Mouse (Mus musculus) lung, embryonic 15.5 days (tissue): ENCODE measurements at regions not wholly inside any gene's neighbourhood (a gene's known extent, or its start where the extent isn't known, plus 50 kb on each side); places are given as distances from the start of the nearest gene placed in this dataset.

ENCODE experiments used
- ATAC-seq: fragments of 200-750 bp; cut with Nextera tagmentation; 2 replicates; pipeline ENCODE4 v1.8.0; 2017; ENCODE audit warnings: moderate number of reproducible peaks, borderline replicate concordance; ENCODE audit not compliant: low FRiP score, low TSS enrichment; ENCODE audit errors: extremely low read depth
- H3K27ac ChIP-seq: fragments of 300-500 bp; sonication (generic); 2 replicates; pipeline ENCODE4 v1.5.1; 2015; ENCODE audit warnings: moderate library complexity, mild to moderate bottlenecking, inconsistent platforms
- H3K27me3 ChIP-seq: fragments of 300-500 bp; sonication (generic); 2 replicates; pipeline ENCODE4 v1.6.1; 2015; ENCODE audit warnings: inconsistent platforms
- H3K36me3 ChIP-seq: fragments of 300-500 bp; sonication (generic); 2 replicates; pipeline ENCODE4 v1.6.1; 2015; ENCODE audit warnings: inconsistent platforms
- H3K4me1 ChIP-seq: fragments of 300-500 bp; sonication (generic); 2 replicates; pipeline ENCODE4 v1.6.1; 2015; ENCODE audit warnings: inconsistent platforms
- H3K4me2 ChIP-seq: fragments of 300-500 bp; sonication (generic); 2 replicates; pipeline ENCODE4 v1.6.1; 2015; ENCODE audit warnings: inconsistent platforms, mild to moderate bottlenecking, moderate library complexity
- H3K4me3 ChIP-seq: fragments of 300-500 bp; sonication (generic); 2 replicates; pipeline ENCODE4 v1.5.1; 2015; ENCODE audit warnings: mild to moderate bottlenecking, inconsistent platforms
- H3K9ac ChIP-seq: fragments of 300-500 bp; sonication (generic); 2 replicates; pipeline ENCODE4 v1.6.1; 2015; ENCODE audit warnings: inconsistent platforms
- H3K9me3 ChIP-seq: fragments of 300-500 bp; sonication (generic); 2 replicates; pipeline ENCODE4 v1.6.1; 2016; ENCODE audit warnings: inconsistent platforms
- WGBS: fragments of 180-500 bp; shearing (Covaris S2); methylation state at CpG from one replicate; pipeline ENCODE4 v1.1.7; 2015; 5-methylcytosine and 5-hydroxymethylcytosine counted together

DNA sequence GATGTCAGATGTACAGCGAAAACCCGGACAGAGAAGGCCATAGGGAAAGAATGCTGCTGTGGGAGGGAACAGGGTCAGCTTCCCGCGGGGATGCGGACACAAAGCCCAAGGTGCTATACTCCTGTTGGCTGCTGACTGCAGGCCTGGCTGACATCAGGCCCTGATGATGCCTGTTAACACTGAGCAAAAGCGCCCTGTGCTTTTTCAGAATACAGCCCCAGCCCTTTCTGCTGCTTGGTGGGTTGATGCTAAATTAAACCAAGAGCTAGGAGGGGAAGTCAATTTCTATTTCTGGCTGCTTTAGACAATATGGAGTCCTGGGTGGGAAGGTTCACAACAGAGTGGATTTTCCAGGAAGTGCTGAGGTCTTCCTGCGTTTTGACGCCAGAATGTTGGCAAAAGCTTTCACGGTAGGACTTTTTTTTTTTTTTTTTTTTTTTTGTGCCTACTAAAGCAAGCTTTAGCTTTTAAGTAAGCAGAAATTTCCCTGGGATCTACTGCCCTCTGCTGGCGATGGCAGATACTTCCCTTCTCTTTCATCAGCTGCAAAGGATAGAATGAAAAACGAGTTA lies 302.2 kb upstream of the Arglu1 start:
- Histone ChIP-seq H3K9me3 (no peaks in the 10 kb centered on the region), H3K4me3 (no peak overlapping the region), H3K27me3 (no peaks in the 10 kb centered on the region), H3K27ac (peak overlapping the region; percentile 71), H3K4me1 (peaks cover 50% of the 10 kb centered on the region), H3K36me3 (no peaks in the 10 kb centered on the region), H3K4me2 (peak overlapping the region; percentile 19), H3K9ac (no peak overlapping the region)
- no peak for ATAC-seq
- 13% methylated on average over 11 of the region's 11 CpGs for WGBS

DNA sequence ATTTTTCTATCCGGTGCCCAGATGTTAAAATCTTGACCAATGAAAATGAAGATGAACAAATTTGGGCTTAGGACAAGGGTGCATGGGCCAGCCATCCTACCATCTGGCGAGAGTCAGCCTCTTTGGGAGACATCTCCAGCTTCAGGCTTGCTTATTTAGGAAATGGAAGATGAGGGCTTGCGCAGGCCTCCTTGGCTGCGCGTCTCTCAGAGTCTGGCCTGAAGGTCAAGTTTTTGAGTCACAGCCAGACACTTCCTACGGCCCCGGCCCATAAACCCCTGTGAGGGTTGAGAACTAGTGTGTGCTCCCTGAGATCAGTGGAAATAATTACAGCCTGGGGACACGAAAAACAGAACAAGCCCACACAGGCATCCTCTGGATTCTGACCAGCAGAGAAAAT lies 300.7 kb upstream of the Arglu1 start:
- Histone ChIP-seq H3K4me3 (no peak overlapping the region), H3K4me2 (no peak overlapping the region), H3K9me3 (no peaks in the 10 kb centered on the region), H3K27ac (peak overlapping the region; percentile 26; the same call in 1 of the 2 replicates), H3K36me3 (no peaks in the 10 kb centered on the region), H3K27me3 (no peaks in the 10 kb centered on the region), H3K9ac (no peak overlapping the region), H3K4me1 (peaks cover 50% of the 10 kb centered on the region)
- no peak for ATAC-seq
- WGBS, result 47% methylated on average over 8 of the region's 8 CpGs

DNA sequence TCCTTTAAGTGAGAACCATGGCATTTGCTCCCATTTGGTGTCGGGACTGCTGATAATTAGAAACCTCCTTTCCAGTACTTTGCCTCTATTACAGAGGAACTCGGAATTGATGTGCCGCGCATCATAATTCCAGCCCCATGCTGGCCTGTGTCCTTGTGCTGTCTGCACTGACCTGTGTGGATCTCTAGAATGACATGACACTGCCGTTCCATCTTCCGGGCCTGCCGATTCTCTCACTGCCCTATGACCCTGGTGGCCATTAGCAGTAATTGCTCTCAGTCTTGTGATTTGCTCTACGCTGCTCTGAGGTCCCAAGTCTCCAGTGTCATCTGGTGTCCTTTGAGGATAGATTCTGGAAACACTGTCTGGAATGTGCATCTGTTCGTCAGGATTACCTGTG lies 295.7 kb upstream of the Arglu1 start:
- H3K36me3 ChIP-seq, result no peaks in the 10 kb centered on the region
- H3K27ac ChIP-seq, result no peak overlapping the region
- ATAC-seq, result no peak
- H3K27me3 ChIP-seq, result no peaks in the 10 kb centered on the region
- no peak overlapping the region for H3K4me3 ChIP-seq
- H3K9me3 ChIP-seq, result no peaks in the 10 kb centered on the region
- 69% methylated on average over 9 of the region's 9 CpGs for WGBS
- no peak overlapping the region for H3K9ac ChIP-seq
- H3K4me2 ChIP-seq, result no peak overlapping the region
- peaks cover 32% of the 10 kb centered on the region for H3K4me1 ChIP-seq

DNA sequence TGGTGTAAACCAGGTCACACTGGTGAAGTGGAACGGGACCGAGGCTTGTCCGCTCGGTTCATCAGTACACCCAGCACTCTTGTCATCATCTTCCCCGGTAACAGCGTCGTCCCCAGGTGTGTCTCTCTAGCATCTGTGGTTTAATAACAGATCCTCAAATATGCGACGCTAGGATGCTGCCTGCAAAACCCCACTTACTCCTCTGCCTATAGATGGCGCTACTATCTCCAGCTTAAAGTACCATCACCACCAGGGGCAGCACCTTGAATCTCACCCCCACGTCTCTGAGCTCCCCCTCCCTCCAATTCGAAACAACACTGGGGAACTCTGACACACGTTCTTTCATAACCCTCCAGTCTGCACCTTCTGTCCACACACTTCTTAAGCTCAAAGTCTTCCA lies 295.1 kb upstream of the Arglu1 start:
- no peak for ATAC-seq
- WGBS, result 77% methylated on average over 13 of the region's 13 CpGs
- no peaks in the 10 kb centered on the region for H3K9me3 ChIP-seq

DNA sequence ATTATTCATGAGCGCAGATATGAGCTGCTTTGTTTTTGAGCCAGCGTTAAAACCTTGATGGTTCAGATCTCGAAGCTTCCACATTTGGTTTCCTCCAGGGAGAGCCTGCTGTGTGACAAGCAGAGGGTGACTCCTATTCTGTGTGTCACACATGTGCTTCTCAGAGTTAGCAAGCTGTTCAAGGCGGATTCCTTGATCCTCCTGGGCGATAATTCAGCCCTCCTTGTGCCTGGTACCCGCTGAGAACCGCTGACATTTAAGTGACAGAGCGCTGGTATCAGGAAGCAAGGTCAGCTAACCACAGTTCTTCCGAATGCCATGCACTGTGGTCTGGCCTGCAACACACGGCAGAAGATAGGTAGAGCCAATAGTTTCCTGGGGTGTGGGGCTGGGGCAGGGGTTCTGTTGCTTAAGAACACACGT lies 294.5 kb upstream of the Arglu1 start:
- ATAC-seq, result no peak
- no peak overlapping the region for H3K9ac ChIP-seq
- 31% methylated on average over 11 of the region's 11 CpGs for WGBS
- no peaks in the 10 kb centered on the region for H3K27me3 ChIP-seq
- no peak overlapping the region for H3K4me3 ChIP-seq
- H3K9me3 ChIP-seq, result no peaks in the 10 kb centered on the region
- H3K27ac ChIP-seq, result no peak overlapping the region
- peaks cover 24% of the 10 kb centered on the region for H3K4me1 ChIP-seq
- H3K4me2 ChIP-seq, result no peak overlapping the region; the same call in 1 of the 2 replicates
- H3K36me3 ChIP-seq, result no peaks in the 10 kb centered on the region

More for the DNA sequence above, 295.1 kb upstream of the Arglu1 start:
- Histone ChIP-seq H3K4me1 (peaks cover 25% of the 10 kb centered on the region), H3K36me3 (no peaks in the 10 kb centered on the region), H3K4me3 (no peak overlapping the region), H3K27ac (no peak overlapping the region), H3K27me3 (no peaks in the 10 kb centered on the region), H3K9ac (no peak overlapping the region), H3K4me2 (no peak overlapping the region)

DNA sequence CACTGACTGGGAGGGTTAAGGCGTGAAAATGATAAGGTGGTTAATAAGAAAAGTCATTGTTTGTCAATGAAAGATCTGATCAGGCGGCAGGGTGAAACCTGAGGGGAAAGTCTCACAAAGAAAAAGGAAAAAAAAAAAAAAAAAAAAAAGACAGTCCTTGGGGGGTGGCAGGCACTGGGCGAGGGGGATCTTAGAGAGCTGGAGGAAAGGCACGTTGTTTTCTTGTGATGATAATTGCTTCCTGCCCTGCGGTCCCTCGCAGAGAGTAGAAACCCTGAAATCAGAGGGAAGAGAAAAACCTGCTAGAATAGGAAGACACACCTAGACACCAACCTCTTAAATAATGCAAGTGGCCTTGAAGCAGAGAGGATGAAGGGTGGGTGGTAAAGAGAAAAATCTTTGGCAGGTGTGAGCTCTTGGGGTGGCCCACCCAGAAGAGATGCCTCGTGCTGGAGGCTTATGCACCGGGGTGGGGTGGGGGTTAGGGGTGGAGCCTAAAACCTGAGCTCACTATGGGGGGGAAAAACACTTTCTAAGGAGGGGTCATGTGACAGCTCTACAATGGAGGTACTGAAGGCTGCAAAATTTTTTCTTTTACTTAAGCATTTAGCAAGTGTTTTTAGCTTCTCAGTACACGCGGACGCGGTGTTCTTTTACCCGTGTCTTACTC lies 294.0 kb upstream of the Arglu1 start:
- 22% methylated on average over 13 of the region's 13 CpGs for WGBS
- 0 out of 2 replicates have a peak, but pooled peaks have one; percentile 28 for ATAC-seq
- Histone ChIP-seq H3K27ac (no peak overlapping the region), H3K4me3 (no peak overlapping the region), H3K27me3 (no peaks in the 10 kb centered on the region), H3K9ac (no peak overlapping the region), H3K4me1 (peaks cover 24% of the 10 kb centered on the region), H3K36me3 (no peaks in the 10 kb centered on the region), H3K4me2 (peak overlapping the region; percentile 3; the same call in 1 of the 2 replicates), H3K9me3 (no peaks in the 10 kb centered on the region)

DNA sequence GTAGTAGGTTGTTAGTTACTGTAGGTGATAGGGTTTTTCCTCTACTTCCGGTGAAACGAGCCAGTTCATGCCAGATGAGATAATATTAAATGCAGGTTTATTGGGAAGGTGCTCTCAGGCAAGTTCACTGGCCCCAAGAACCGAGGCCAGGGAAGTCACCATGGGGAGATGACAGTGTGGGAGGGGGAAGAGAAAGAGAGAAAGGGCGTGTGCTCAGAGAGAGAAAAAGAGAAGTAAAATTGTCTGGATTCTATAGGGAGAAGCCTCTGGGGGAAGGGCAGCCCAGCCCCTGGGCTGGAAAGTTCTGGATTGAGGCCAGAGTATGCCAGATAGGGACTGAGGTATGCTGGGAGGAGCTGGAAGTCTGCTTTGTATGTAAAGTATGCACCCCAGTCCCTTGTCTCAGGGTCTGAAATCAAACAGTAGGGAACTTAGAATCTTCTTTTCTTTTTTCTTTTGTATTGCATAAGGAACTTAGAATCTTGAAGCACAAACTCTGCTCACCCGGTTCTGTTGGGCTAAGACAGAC lies 292.9 kb upstream of the Arglu1 start:
- H3K9me3 ChIP-seq, result no peaks in the 10 kb centered on the region
- no peak overlapping the region for H3K9ac ChIP-seq
- H3K27me3 ChIP-seq, result no peaks in the 10 kb centered on the region
- 0 out of 2 replicates have a peak overlapping the region, but pooled peaks have one; percentile 18 for H3K4me2 ChIP-seq
- no peak overlapping the region for H3K4me3 ChIP-seq
- H3K36me3 ChIP-seq, result no peaks in the 10 kb centered on the region
- no peak overlapping the region for H3K27ac ChIP-seq
- no peak for ATAC-seq
- H3K4me1 ChIP-seq, result peaks cover 24% of the 10 kb centered on the region
- WGBS, result 39% methylated on average over 5 of the region's 5 CpGs

DNA sequence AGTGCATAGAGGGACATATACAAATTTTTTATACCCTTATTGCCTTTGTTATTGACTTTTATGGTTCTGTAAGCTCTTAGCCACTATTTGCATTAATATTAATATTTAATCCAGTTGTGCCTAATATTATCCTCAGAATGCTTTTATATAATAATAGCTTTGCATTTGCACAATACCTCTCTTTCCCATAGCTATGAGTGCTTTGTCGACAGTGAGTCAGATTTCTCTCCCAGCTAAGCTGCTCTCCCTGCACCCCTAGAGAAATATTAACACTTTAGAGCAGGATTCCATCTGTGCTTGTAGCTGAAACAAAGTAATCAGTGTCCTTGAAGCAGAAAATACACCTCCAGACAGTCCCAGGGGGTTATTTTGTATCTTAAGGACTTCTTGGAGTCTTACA lies 288.6 kb upstream of the Arglu1 start:
- peaks cover 12% of the 10 kb centered on the region for H3K4me1 ChIP-seq
- 21% methylated on average over 1 of the region's 1 CpGs for WGBS
- no peak overlapping the region for H3K4me3 ChIP-seq
- H3K4me2 ChIP-seq, result no peak overlapping the region
- no peaks in the 10 kb centered on the region for H3K27me3 ChIP-seq
- H3K9me3 ChIP-seq, result no peaks in the 10 kb centered on the region
- no peaks in the 10 kb centered on the region for H3K36me3 ChIP-seq
- H3K9ac ChIP-seq, result no peak overlapping the region
- ATAC-seq, result no peak
- H3K27ac ChIP-seq, result no peak overlapping the region

DNA sequence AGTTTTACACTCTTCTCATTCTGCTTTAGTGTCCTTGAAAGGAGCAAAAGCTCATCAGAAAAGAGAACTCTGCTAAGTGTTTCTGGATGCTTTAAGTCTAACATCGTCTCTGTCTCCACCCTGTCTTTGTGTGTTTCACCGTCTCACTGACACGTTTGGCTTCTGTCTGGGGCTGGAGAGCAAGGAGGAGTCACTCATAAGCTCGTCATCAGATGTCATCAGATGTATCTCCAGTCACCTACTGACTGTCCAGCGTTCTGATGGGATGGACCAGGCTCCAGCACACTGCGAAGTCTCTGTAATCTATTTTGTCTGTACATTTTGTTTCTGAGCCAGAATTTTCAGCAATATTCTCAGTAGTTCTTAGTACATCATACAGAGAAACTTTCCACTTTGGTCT lies 283.4 kb upstream of the Arglu1 start:
- Histone ChIP-seq H3K27ac (no peak overlapping the region), H3K36me3 (no peaks in the 10 kb centered on the region), H3K9me3 (no peaks in the 10 kb centered on the region), H3K27me3 (no peaks in the 10 kb centered on the region), H3K4me3 (no peak overlapping the region), H3K9ac (no peak overlapping the region), H3K4me2 (no peak overlapping the region), H3K4me1 (peaks cover 8% of the 10 kb centered on the region; the same call in 1 of the 2 replicates)
- WGBS, result 33% methylated on average over 6 of the region's 6 CpGs
- no peak for ATAC-seq

DNA sequence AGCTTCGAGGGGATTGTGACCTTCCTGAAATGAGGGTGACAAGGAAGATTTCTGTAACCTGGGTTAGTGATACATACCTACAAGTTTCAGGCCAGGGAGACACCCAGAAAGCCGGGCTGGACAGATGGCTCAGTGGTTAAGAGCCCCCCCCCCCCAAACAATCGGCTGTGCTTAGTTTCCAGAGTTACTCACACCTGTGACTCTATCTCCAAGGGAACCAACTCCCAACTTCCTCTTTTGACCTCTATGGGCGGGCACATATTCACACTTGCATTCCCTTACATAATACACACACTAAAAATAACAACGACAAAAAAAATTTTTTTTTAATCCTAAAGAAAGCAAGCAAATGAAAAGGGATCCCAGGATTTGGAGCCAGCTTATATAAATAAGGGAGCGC lies 283.0 kb upstream of the Arglu1 start:
- no peaks in the 10 kb centered on the region for H3K9me3 ChIP-seq
- no peak overlapping the region for H3K4me2 ChIP-seq

DNA sequence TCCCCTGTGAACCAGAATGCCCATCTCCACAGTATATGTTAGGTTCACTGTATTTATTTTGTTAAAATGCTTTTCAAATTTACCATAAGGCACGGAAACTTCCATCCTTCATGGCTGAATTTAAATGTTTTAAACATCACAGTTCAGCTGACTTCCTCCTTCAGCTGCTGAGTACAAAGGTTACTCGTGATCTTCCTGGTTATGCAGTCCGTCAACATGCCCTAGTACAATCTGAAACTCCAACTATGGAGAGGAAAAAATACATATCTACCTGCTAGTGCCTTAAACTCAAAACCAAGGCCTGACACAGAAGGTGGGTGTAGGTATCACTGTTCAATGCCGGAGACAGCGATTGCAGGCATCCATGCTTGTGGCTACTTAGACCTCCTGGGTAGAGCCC lies 280.5 kb upstream of the Arglu1 start:
- Histone ChIP-seq H3K27me3 (no peaks in the 10 kb centered on the region), H3K4me3 (no peak overlapping the region), H3K9me3 (no peaks in the 10 kb centered on the region), H3K9ac (no peak overlapping the region), H3K27ac (no peak overlapping the region), H3K36me3 (no peaks in the 10 kb centered on the region), H3K4me2 (no peak overlapping the region), H3K4me1 (peaks cover 13% of the 10 kb centered on the region)
- no peak for ATAC-seq
- 64% methylated on average over 5 of the region's 5 CpGs for WGBS

More for the DNA sequence above, 283.0 kb upstream of the Arglu1 start:
- Histone ChIP-seq H3K9ac (no peak overlapping the region), H3K36me3 (no peaks in the 10 kb centered on the region), H3K27ac (no peak overlapping the region), H3K4me1 (peaks cover 9% of the 10 kb centered on the region; the same call in 1 of the 2 replicates), H3K4me3 (no peak overlapping the region), H3K27me3 (no peaks in the 10 kb centered on the region)
- WGBS, result 43% methylated on average over 6 of the region's 6 CpGs
- no peak for ATAC-seq

DNA sequence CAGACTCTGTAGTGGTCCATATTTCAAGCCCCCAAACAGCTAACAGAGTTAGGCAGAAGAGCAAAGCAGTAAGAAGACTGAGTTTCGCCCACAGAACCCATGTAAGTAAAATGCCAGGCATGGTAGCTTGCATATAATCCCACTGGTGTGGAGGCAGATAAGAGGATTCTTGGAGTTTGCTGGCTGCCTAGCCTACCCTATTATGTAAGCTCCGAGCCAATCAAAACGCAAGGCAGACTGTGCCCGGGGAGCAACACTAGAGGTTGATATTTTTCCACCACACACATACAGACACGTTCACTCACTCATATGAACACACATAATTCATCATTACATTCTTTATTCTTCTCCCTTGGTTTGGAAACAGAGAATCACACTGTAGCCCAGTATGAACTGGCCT lies 280.0 kb upstream of the Arglu1 start:
- Histone ChIP-seq H3K9me3 (no peaks in the 10 kb centered on the region), H3K27me3 (no peaks in the 10 kb centered on the region), H3K4me3 (no peak overlapping the region), H3K4me1 (peaks cover 18% of the 10 kb centered on the region), H3K9ac (no peak overlapping the region), H3K27ac (no peak overlapping the region), H3K4me2 (no peak overlapping the region), H3K36me3 (no peaks in the 10 kb centered on the region)
- no peak for ATAC-seq
- WGBS, result 61% methylated on average over 5 of the region's 5 CpGs
